Mouse (Mus musculus): ENCODE data around the gene Cnnm4. TPM values are rescaled to one million over a fixed set of nuclear protein-coding genes. Genes with fewer than 3 reads are reported as not detected.
A peak's percentile ranks its signal among the peaks of the same experiment; 100 is the strongest.

Gene Cnnm4
- polyA plus RNA-seq, 1 experiment: 6.5 TPM

GRCm38 (mm10) chr1:36554633-36555399 is 83.4 kb downstream of the Cnnm4 start:
- no peak for TF ChIP-seq POLR2A (IDR thresholded peaks at IDR 0.05; ENCODE audit: extremely low read depth, insufficient read depth, low read length)
- H3K4me1 ChIP-seq (ENCODE audit: control insufficient read depth, insufficient read depth, low read length): peaks cover 4% of the 10 kb centered on the region; the same call in 1 of the 2 replicates
- H3K4me3 ChIP-seq (ENCODE audit: insufficient read depth, low read length): no peak overlapping the region
- H3K27ac ChIP-seq (ENCODE audit: insufficient read depth, low read length): no peak overlapping the region

GRCm38 (mm10) chr1:36555798-36556395 is 84.5 kb downstream of the Cnnm4 start:
- TF ChIP-seq POLR2A (IDR thresholded peaks at IDR 0.05; ENCODE audit: extremely low read depth, insufficient read depth, low read length) (no peak), CTCF (IDR thresholded peaks at IDR 0.05; ENCODE audit: extremely low read depth, insufficient read depth, low read length) (no peak)
- H3K27ac ChIP-seq (ENCODE audit: insufficient read depth, low read length): peak overlapping the region; percentile 67
- H3K4me3 ChIP-seq (ENCODE audit: insufficient read depth, low read length): peak overlapping the region; percentile 73
- peaks cover 4% of the 10 kb centered on the region; the same call in 1 of the 2 replicates for H3K4me1 ChIP-seq (ENCODE audit: control insufficient read depth, insufficient read depth, low read length)

- peaks cover 4% of the 10 kb centered on the region; the same call in 1 of the 2 replicates for H3K4me1 ChIP-seq (ENCODE audit: control insufficient read depth, insufficient read depth, low read length)
- TF ChIP-seq POLR2A (IDR thresholded peaks at IDR 0.05; ENCODE audit: extremely low read depth, insufficient read depth, low read length): peak; percentile 76
- peak; percentile 56 for TF ChIP-seq CTCF (IDR thresholded peaks at IDR 0.05; ENCODE audit: extremely low read depth, insufficient read depth, low read length)
- H3K4me3 ChIP-seq (ENCODE audit: insufficient read depth, low read length): peak overlapping the region; percentile 73
- peak overlapping the region; percentile 67 for H3K27ac ChIP-seq (ENCODE audit: insufficient read depth, low read length)
These were observed 85.4 kb downstream of the Cnnm4 start for GRCm38 (mm10) chr1:36556553-36557456.

GRCm38 (mm10) chr1:36557457-36558011 is 86.1 kb downstream of the Cnnm4 start:
- TF ChIP-seq POLR2A (IDR thresholded peaks at IDR 0.05; ENCODE audit: extremely low read depth, insufficient read depth, low read length) (no peak), CTCF (IDR thresholded peaks at IDR 0.05; ENCODE audit: extremely low read depth, insufficient read depth, low read length) (no peak)

More at GRCm38 (mm10) chr1:36557457-36558011, 86.1 kb downstream of the Cnnm4 start:
- Histone ChIP-seq H3K4me3 (ENCODE audit: insufficient read depth, low read length) (peak overlapping the region; percentile 73), H3K27ac (ENCODE audit: insufficient read depth, low read length) (peak overlapping the region; percentile 67), H3K4me1 (ENCODE audit: control insufficient read depth, insufficient read depth, low read length) (peaks cover 4% of the 10 kb centered on the region; the same call in 1 of the 2 replicates)

Other genes starting within 250 kb of the Cnnm4 start
- 25.1 TPM in 2 replicates for gene Uggt1, start 226.9 kb upstream of the Cnnm4 start, polyA plus RNA-seq (2012; rRNA removed)
- 0.94 and 1.1 TPM in 2 replicates for gene Neurl3, start 196.9 kb upstream of the Cnnm4 start, polyA plus RNA-seq (2012; rRNA removed)
- gene Arid5a, start 163.9 kb upstream of the Cnnm4 start, polyA plus RNA-seq (2012; rRNA removed): 9.5 and 11.3 TPM in 2 replicates
- 63.6 and 65.8 TPM in 2 replicates for gene Kansl3, start 102.4 kb upstream of the Cnnm4 start, polyA plus RNA-seq (2012; rRNA removed)
- 0.02 TPM in 1 of 2 replicates, not detected in the other for gene Fer1l5, start 99.3 kb upstream of the Cnnm4 start, polyA plus RNA-seq (2012; rRNA removed)
- 33.0 and 33.3 TPM in 2 replicates for gene Lman2l, start 26.3 kb upstream of the Cnnm4 start, polyA plus RNA-seq (2012; rRNA removed)
- 26.0 and 26.6 TPM in 2 replicates for gene Cnnm3, start 40.2 kb downstream of the Cnnm4 start, polyA plus RNA-seq (2012; rRNA removed)
- 9.3 and 10.4 TPM in 2 replicates for gene Ankrd23, start 65.3 kb downstream of the Cnnm4 start, polyA plus RNA-seq (2012; rRNA removed)
- gene Gm42417, start 67.8 kb downstream of the Cnnm4 start, polyA plus RNA-seq (2012; rRNA removed): 0.04 and 0.06 TPM in 2 replicates
- 19.2 and 20.0 TPM in 2 replicates for gene Ankrd39, start 75.8 kb downstream of the Cnnm4 start, polyA plus RNA-seq (2012; rRNA removed)
- gene Sema4c, start 86.7 kb downstream of the Cnnm4 start, polyA plus RNA-seq (2012; rRNA removed): 10.8 and 11.7 TPM in 2 replicates
- gene Fam178b, start 211.6 kb downstream of the Cnnm4 start, polyA plus RNA-seq (2012; rRNA removed): 0.89 and 1.3 TPM in 2 replicates
- 654 and 745 TPM in 2 replicates for gene Cox5b, start 219.8 kb downstream of the Cnnm4 start, polyA plus RNA-seq (2012; rRNA removed)
- gene 4933424G06Rik, start 238.5 kb downstream of the Cnnm4 start, polyA plus RNA-seq (2012; rRNA removed): 0.15 and 0.62 TPM in 2 replicates
- gene Actr1b, start 242.8 kb downstream of the Cnnm4 start, polyA plus RNA-seq (2012; rRNA removed): 479 and 532 TPM in 2 replicates